Mouse (Mus musculus) bone marrow, adult 2 months (tissue): ENCODE results near the gene Fmnl2. TPM values are rescaled to one million over a fixed set of nuclear protein-coding genes. Genes with fewer than 3 reads are reported as not detected.

Source experiments
- H3K27ac ChIP-seq: fragments of 200-500 bp; 2 replicates; pipeline ENCODE4 v1.5.1; 2012; ENCODE audit warnings: low read depth, mild to moderate bottlenecking, control low read depth, inconsistent platforms, low read length; ENCODE audit not compliant: control insufficient read depth, poor library complexity, insufficient read depth
- H3K4me1 ChIP-seq: fragments of 200-500 bp; 2 replicates; pipeline ENCODE4 v1.6.1; 2011; ENCODE audit warnings: low read length; ENCODE audit not compliant: control insufficient read depth, insufficient read depth
- H3K4me3 ChIP-seq: fragments of 200-500 bp; replicated peaks from 2 replicates; pipeline ENCODE3; 2011; ENCODE audit warnings: mild to moderate bottlenecking, low read depth, low read length, control low read depth; ENCODE audit not compliant: control insufficient read depth
- CTCF ChIP-seq: fragments of 200-500 bp; IDR thresholded peaks from 2 replicates; pipeline ENCODE4 v1.5.1; 2011; ENCODE audit warnings: low read length, control low read depth; ENCODE audit not compliant: control insufficient read depth, insufficient read depth
- POLR2A ChIP-seq: fragments of 200-500 bp; IDR thresholded peaks from 2 replicates; pipeline ENCODE4 v1.6.1; 2011; ENCODE audit warnings: low read depth, mild to moderate bottlenecking, control low read depth, low read length, borderline replicate concordance; ENCODE audit not compliant: control insufficient read depth
- WGBS: fragments of 180-500 bp; shearing (Covaris S2); methylation state at CpG from one replicate; pipeline ENCODE4 v1.1.7; 2018; 5-methylcytosine and 5-hydroxymethylcytosine counted together
- polyA plus RNA-seq: library from polyadenylated mRNA; stranded (reverse); fragments of >200 nt; gene quantifications from 2 replicates; pipeline ENCODE4 v1.2.4, GENCODE M21; 2011; ENCODE audit warnings: low replicate concordance; ENCODE audit not compliant: missing spikeins, insufficient read depth, insufficient read length

Fmnl2 gene
- polyA plus RNA-seq, 1 experiment, result 9.2 TPM

- WGBS, result 68% methylated on average over 5 of the region's 5 CpGs
- Histone ChIP-seq H3K27ac (no peak overlapping the region), H3K4me1 (no peaks in the 10 kb centered on the region), H3K4me3 (no peak overlapping the region)
- no peak for TF ChIP-seq CTCF
- TF ChIP-seq POLR2A, result no peak
Observed at GRCm38 (mm10) chr2:53026056-53026769, 168.6 kb downstream of the Fmnl2 start.

- no peak for TF ChIP-seq CTCF
- no peak for TF ChIP-seq POLR2A
- 56% methylated on average over 1 of the region's 1 CpGs for WGBS
- Histone ChIP-seq H3K27ac (no peak overlapping the region), H3K4me1 (no peaks in the 10 kb centered on the region), H3K4me3 (no peak overlapping the region)
Observed at GRCm38 (mm10) chr2:53028868-53029267, 171.2 kb downstream of the Fmnl2 start.

GRCm38 (mm10) chr2:53029716-53030431, 172.2 kb downstream of the Fmnl2 start:
- H3K27ac ChIP-seq, result no peak overlapping the region
- TF ChIP-seq CTCF, result no peak
- TF ChIP-seq POLR2A, result no peak
- H3K4me3 ChIP-seq, result no peak overlapping the region
- H3K4me1 ChIP-seq, result no peaks in the 10 kb centered on the region
- WGBS, result 88% methylated on average over 7 of the region's 7 CpGs

- WGBS, result 79% methylated on average over 5 of the region's 5 CpGs
- no peak for TF ChIP-seq POLR2A
- TF ChIP-seq CTCF, result no peak
- H3K4me1 ChIP-seq, result no peaks in the 10 kb centered on the region
Observed at GRCm38 (mm10) chr2:53030432-53030826, 172.8 kb downstream of the Fmnl2 start.

GRCm38 (mm10) chr2:53038253-53038652, 180.6 kb downstream of the Fmnl2 start:
- H3K27ac ChIP-seq, result no peak overlapping the region
- TF ChIP-seq POLR2A, result no peak
- TF ChIP-seq CTCF, result no peak
- 59% methylated on average over 2 of the region's 2 CpGs for WGBS
- no peak overlapping the region for H3K4me3 ChIP-seq
- H3K4me1 ChIP-seq, result no peaks in the 10 kb centered on the region

More at GRCm38 (mm10) chr2:53030432-53030826, 172.8 kb downstream of the Fmnl2 start:
- Histone ChIP-seq H3K4me3 (no peak overlapping the region), H3K27ac (no peak overlapping the region)

- 77% methylated on average over 9 of the region's 9 CpGs for WGBS
- no peaks in the 10 kb centered on the region for H3K4me1 ChIP-seq
- TF ChIP-seq POLR2A (no peak), CTCF (no peak)
- no peak overlapping the region for H3K27ac ChIP-seq
- H3K4me3 ChIP-seq, result no peak overlapping the region
Observed at GRCm38 (mm10) chr2:53038737-53039136, 181.1 kb downstream of the Fmnl2 start.

- no peak overlapping the region for H3K4me3 ChIP-seq
- no peak overlapping the region for H3K27ac ChIP-seq
- 87% methylated on average over 6 of the region's 6 CpGs for whole genome bisulfite sequencing
- H3K4me1 ChIP-seq, result no peaks in the 10 kb centered on the region
- TF ChIP-seq POLR2A (no peak), CTCF (no peak)
Observed at GRCm38 (mm10) chr2:53047031-53047430, 189.4 kb downstream of the Fmnl2 start.

- no peak overlapping the region for H3K4me3 ChIP-seq
- no peak overlapping the region for H3K27ac ChIP-seq
- WGBS, result 82% methylated on average over 1 of the region's 1 CpGs
- no peaks in the 10 kb centered on the region for H3K4me1 ChIP-seq
- TF ChIP-seq CTCF (no peak), POLR2A (no peak)
Observed at GRCm38 (mm10) chr2:53047749-53048387, 190.2 kb downstream of the Fmnl2 start.
